Mouse (Mus musculus) right cerebral cortex, postnatal 36 days (tissue): ENCODE data around the gene Zbtb11.

Source experiments
- DNase-seq, 2 experiments: peaks; one replicate each; pipeline ENCODE4 v3.0.0; 2022; ENCODE audit warnings: low spot score in 2 of 2, mixed read lengths in 1 of 2

The Zbtb11 gene

GRCm38 (mm10) chr16:55969147-55969546 lies 4.5 kb upstream of the Zbtb11 start:
- DNase-seq: no peak

DNA sequence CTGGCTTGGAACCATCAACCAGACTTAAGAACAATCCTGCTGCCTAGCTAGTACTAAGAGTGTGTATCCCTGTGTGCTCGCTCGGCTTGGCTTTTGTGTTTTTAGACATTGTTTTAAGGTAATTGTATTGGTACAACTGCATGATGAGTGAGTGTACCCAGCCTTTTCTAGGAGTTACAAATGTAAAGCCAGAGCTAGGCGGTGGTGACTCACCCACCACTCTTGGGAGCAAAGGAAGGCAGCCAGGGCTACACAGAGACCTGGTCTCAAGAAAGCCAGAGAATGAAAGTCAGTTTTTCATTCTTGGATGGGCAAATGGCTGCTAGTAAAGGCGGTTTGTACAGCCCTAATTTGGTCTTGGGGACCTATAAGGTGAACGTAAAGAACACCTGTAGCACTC lies 3.3 kb upstream of the Zbtb11 start:
- DNase-seq: no peak

GRCm38 (mm10) chr16:55971735-55972615 lies 1.7 kb upstream of the Zbtb11 start:
- no peak for DNase-seq

- no peak for DNase-seq
Observed at GRCm38 (mm10) chr16:55972626-55973201, 969 bp upstream of the Zbtb11 start.

- peak; percentile 67 to 75 for DNase-seq
Observed at GRCm38 (mm10) chr16:55974256-55974902, 696 bp downstream of the Zbtb11 start.

DNA sequence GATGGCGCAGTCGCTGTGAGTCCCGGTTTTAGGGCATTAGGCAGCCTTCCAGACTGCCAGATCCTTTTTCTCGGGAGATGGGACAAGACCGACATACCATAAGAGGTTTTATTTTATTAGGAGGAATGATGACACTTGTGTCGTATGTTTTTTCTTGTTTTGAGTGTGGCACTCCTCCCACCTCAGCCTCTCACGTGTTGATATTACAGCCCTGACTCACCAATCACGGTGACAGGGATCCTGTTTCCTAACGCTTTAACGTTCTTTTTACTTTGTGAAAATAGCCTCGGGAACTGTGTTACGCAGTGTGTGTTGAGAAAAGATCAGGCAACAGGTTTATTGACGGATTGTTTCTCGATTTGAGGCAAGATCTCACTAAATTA lies 1.2 kb downstream of the Zbtb11 start:
- DNase-seq: no peak

DNA sequence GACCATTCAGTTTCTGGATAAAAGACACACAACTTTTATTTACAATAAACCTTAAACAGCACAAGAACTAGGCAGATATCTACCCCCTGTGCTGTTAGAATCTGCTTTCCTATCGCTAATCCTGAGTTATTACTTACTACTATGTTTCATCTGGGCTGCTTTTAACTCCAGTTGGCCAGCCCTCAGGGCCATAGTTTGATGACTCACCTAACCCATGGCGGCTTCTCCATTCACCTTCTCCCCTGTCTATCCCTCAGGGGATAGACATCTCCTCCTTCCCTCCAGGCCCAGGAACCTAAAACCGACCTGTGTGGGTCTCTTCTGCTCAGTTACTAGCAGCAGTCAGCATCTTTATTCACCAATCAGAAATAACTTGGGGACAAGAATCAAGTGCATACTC lies 12.3 kb downstream of the Zbtb11 start:
- no peak for DNase-seq

DNA sequence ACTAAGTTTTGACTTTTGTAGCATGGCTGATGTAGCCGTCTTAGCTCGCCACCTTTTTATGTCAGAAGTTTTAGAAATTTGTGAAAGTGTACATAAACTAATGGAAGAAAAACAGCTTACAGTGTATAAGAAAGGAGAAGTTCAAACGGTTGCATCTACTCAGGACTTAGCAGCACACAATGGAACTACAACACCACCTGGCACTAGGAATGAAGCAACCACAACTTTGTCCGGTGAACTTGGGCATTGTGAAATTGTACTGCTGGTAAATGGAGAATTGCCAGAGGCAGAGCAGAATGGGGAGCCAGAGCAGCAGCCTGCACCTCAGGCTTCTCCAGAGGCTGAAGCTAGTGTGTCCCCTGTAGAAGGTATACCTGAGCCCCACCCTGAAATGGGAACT lies 16.6 kb downstream of the Zbtb11 start:
- DNase-seq: no peak

- no peak for DNase-seq
Observed at GRCm38 (mm10) chr16:55994235-55994634, 20.6 kb downstream of the Zbtb11 start.

DNA sequence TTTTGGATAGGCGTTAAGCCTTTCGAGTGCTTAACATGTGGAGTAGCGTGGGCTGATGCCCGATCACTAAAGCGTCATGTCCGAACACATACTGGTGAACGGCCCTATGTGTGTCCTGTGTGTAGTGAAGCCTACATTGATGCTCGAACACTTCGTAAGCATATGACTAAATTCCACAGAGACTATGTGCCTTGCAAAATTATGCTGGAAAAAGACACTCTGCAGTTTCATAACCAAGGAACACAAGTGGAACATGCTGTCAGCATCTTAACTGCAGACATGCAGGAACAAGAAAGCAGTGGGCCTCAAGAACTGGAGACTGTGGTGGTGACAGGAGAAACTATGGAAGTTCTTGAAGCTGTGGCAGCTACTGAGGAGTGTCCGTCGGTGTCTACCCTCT lies 33.1 kb downstream of the Zbtb11 start:
- DNase-seq: no peak

DNA sequence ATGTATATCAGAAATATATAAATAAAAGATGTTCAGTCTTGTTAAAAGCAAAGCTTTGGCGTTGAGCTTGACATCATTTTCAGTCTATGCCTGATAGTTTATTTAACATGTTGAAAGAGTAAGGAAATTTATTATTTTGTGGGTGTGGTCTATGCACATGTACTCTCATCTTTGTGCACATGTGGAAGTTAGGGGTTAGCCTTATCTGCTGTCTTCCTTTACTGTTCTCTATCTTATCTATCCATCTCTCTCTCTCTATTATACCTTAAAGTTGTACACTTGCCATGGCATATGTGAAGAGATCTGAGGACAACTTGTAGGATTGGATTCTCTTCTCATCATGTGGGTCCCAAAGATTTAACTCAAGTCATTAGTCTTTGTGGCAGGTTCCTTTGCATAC lies 35.2 kb downstream of the Zbtb11 start:
- no peak for DNase-seq

DNA sequence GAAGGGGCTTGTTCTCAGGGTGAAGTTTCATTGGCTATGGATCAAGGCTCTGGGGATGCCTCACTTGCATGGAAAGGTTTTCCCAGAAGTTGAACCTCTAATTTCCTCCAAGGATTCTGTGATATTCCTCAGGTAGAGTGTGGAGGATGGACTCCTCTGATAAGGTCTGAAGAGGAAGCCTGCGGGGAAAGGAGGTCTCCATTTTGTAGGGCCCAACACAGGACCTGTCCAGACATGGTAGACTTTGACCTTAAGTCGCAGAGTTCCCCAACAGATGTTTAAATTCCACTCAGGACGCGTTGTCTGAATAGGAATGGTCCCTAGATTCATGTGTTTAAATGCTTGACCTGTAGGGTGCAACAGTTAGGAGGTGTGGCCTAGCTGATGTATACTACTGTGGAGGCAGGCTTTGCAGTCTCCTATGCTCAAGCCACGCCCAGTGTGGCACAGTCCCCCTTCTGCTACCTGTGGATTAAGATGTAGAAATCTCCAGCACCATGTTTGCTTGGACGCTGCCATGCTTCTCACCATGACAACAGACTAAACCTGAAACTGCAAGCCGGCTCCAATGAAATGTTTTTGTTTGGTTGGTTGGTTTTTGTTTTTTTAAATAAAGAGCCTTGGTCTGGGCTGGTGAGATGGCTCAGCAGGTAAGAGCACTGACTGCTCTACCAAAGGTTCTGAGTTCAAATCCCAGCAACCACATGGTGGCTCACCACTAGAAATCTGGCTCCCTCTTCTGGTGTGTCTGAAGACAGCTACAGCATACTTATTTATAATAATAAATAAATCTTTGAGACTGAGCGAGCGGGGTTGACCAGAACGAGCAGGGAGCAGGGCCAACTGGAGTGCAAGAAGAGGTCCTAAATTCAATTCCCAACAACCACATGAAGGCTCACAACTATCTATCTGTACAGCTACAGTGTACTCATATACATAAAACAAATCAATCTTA lies 39.4 kb downstream of the Zbtb11 start:
- no peak for DNase-seq

DNA sequence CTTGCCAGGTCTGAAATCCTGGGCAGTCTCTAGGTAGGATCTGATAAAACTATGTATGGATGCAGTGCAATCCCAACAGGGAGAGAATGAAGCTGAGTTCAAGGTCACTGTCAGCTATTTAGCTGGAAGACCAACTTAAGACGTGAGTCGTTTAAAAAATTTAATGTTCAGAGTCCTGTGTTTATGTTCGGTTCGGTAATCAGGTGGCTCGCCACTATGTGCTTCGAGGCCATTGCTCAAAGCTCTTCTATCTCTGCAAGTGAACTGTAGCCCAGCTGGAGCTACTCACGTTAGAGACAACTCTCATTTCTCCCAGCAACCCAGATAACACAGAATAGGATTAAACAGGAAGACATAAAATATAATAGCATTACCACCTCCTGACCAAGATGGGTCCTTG lies 40.4 kb downstream of the Zbtb11 start:
- DNase-seq: no peak

GRCm38 (mm10) chr16:56019660-56020059 lies 46.0 kb downstream of the Zbtb11 start:
- no peak for DNase-seq

GRCm38 (mm10) chr16:56027854-56028629 lies 54.4 kb downstream of the Zbtb11 start:
- no peak for DNase-seq

DNA sequence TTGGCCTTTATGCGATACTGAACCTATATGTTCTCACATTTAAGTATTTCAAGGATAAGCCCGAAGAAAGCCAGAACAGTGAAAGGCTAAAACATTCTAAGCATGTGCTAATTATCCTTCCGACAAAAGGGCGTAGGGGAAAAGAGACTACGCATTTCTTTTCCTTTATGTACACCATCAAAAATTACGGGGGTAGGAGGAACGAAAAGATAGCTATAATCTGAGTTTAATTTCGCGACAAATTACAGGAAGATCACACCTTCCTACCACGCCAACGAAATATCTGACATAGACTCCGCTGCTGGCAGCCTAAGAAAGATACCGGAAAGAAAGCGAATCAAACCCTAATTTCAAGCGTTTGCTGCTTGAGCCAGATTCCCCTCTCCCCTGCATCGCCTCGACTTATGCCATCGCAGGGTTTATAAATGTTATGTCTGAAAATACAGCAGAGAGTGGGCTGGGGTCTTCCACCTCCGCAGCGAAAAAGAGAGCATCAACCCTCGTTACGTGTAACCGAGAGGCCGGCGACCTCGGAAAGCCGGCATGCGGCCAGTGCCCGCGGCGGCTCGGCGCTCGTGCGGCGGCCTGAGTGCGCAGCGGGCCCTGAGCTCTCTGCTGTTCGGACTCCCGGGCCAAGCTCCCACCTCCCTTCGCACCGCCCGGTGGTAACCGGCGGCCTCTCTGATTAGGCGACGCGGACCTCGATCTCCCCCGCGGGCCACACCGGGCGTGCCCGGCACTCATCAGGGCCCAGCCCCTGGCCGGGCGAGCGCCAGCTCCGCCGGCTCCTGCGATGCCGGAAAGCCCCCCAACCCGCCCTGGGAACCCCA lies 55.3 kb downstream of the Zbtb11 start:
- peak in 1 of 2 experiments; percentile 17 for DNase-seq

- DNase-seq: peak; percentile 97
Observed at GRCm38 (mm10) chr16:56029661-56030082, 56.0 kb downstream of the Zbtb11 start, which contains the start of gene Pcnp. TSS of gene Pcnp (minus strand) at chr16:56029739.

GRCm38 (mm10) chr16:56034566-56034965 lies 60.9 kb downstream of the Zbtb11 start:
- DNase-seq: no peak

DNA sequence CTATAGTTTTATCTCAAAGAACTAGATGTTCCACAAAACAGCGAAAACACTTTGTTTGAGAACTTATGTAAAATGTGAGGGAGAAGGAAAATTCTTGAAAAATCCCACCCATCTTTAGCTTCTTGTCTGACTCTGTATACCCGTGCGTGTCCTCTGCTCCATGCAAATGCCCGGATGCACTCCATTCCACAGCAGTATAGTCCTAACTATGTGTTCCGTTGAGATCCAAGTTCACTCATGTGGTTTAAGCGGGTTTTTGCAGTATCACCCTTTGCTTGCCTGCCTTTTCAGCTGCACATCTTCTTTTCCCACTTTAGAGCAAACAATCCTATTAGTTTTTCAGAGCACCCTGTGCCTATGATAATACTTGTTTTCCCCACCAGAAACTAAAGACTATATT lies 62.8 kb downstream of the Zbtb11 start:
- DNase-seq: no peak
